Mouse (Mus musculus): ENCODE results near the gene Rnf40. TPM values are rescaled to one million over a fixed set of nuclear protein-coding genes. Genes with fewer than 3 reads are reported as not detected.
"Not testable (repeated sequence)": the region's sequence is repeated elsewhere in the genome, so short reads cannot be mapped to it uniquely, and the experiment has no call there.

Gene Rnf40
- total and polyA plus RNA-seq, 3 experiments: 39.3 to 73.0 (median 48.6) TPM

DNA sequence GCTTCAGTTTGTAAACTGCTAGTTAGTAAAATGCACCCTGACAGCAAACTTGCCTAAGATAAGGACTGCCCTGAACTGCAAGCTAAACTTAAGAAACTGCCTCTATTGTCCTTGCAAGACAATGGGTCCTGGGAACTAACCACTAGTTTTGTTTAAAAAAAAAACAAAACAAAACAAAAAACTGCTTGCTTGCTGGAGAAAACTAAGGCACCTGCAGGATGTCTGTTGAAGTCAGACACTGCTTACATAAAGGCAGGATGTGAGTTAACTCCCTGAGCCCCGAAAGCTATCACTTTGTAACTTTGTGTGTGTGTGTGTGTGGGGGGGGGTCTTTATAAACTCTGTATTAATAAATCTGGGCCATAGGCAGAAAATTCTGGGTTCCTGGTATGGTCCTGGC, 28.3 kb downstream of the Rnf40 start:
- dilution Hi-C loops (cut with MboI; ENCODE audit: extremely low pct_ligation_motif_present, extremely low pct_unique_long_range_greater_than_20kb, low sequenced_read_pairs) (no loop called here), in situ Hi-C loops (cut with MboI; ENCODE audit: low pct_ligation_motif_present, low pct_unique_long_range_greater_than_20kb, low sequenced_read_pairs) (no loop called here)
- peaks cover 38% of the 10 kb centered on the region for H3K27me3 ChIP-seq (replicated peaks)
- peaks cover 3% of the 10 kb centered on the region for H3K9me3 ChIP-seq (replicated peaks; ENCODE audit: low read length)
- DNase-seq (ENCODE audit: extremely low read depth): no peak
- peaks cover 4 to 12% of the 10 kb centered on the region in 2 experiments; a peak in 2 of 4 replicates for H3K4me1 ChIP-seq (ENCODE audit: control insufficient read depth in 1 of 2, insufficient read depth in 2 of 2)
- H3K79me2 ChIP-seq (replicated peaks; ENCODE audit: control insufficient read depth, extremely low read depth, insufficient read depth, poor library complexity, severe bottlenecking): no peaks in the 10 kb centered on the region
- no peak overlapping the region for H3K4me3 ChIP-seq (replicated peaks in 1 of 3; ENCODE audit: low read depth in 2 of 3, low read length in 2 of 3, poor library complexity in 1 of 3)
- H3K4me2 ChIP-seq (ENCODE audit: insufficient read depth, low read depth, poor library complexity, severe bottlenecking): no peak overlapping the region
- no peak overlapping the region for H3K9ac ChIP-seq (ENCODE audit: insufficient read depth, low read depth)
- no peak overlapping the region for H3K27ac ChIP-seq (ENCODE audit: insufficient read depth, low read depth)
- peaks cover 2 to 3% of the 10 kb centered on the region in 2 experiments for H3K36me3 ChIP-seq (replicated peaks in 1 of 2; ENCODE audit: control insufficient read depth in 1 of 2, insufficient read depth in 1 of 2, low read length in 1 of 2)
- no peak for TF ChIP-seq NRF1 (IDR thresholded peaks at IDR 0.05; ENCODE audit: low read depth, low read length)
- no peak for TF ChIP-seq CHD1 (IDR thresholded peaks at IDR 0.05; ENCODE audit: low read depth, low read length)
- no peak for TF ChIP-seq POLR2AphosphoS2 (IDR thresholded peaks at IDR 0.05; ENCODE audit: low read depth, low read length)
- TF ChIP-seq MAZ (IDR thresholded peaks at IDR 0.05; ENCODE audit: low read depth, low read length): no peak
- TF ChIP-seq JUND (conservative IDR thresholded peaks at IDR 0.05; ENCODE audit: low read depth, low read length): no peak
- TF ChIP-seq ZC3H11A (IDR thresholded peaks at IDR 0.05; ENCODE audit: low read depth, low read length): no peak
- TF ChIP-seq TCF12 (IDR thresholded peaks at IDR 0.05; ENCODE audit: low read depth, low read length): no peak
- no peak for TF ChIP-seq RCOR1 (conservative IDR thresholded peaks at IDR 0.05; ENCODE audit: low read depth, low read length)
- no peak for TF ChIP-seq ELF1 (IDR thresholded peaks at IDR 0.05; ENCODE audit: low read depth, low read length)
- TF ChIP-seq BHLHE40 (IDR thresholded peaks at IDR 0.05; ENCODE audit: low read depth, low read length): no peak
- no peak for TF ChIP-seq SIN3A (IDR thresholded peaks at IDR 0.05; ENCODE audit: low read length)
- TF ChIP-seq ZNF384 (IDR thresholded peaks at IDR 0.05; ENCODE audit: low read depth, low read length): no peak
- TF ChIP-seq MXI1 (IDR thresholded peaks at IDR 0.05; ENCODE audit: low read depth, low read length): no peak
- no peak for TF ChIP-seq CTCF (conservative IDR thresholded peaks at IDR 0.05 in 1 of 2, IDR thresholded peaks at IDR 0.05 in 1 of 2; ENCODE audit: low read depth in 2 of 2, low read length in 2 of 2)
- no peak for TF ChIP-seq MAX (IDR thresholded peaks at IDR 0.05; ENCODE audit: low read length)
- TF ChIP-seq GABPA (IDR thresholded peaks at IDR 0.05; ENCODE audit: insufficient replicate concordance, low read depth, low read length): no peak
- no peak for TF ChIP-seq KAT2A (IDR thresholded peaks at IDR 0.05; ENCODE audit: insufficient replicate concordance, low read length)
- TF ChIP-seq HCFC1 (IDR thresholded peaks at IDR 0.05; ENCODE audit: low read depth, low read length): no peak
- TF ChIP-seq ETS1 (conservative IDR thresholded peaks at IDR 0.05; ENCODE audit: low read depth, low read length): no peak
- TF ChIP-seq RAD21 (IDR thresholded peaks at IDR 0.05; ENCODE audit: low read depth, low read length): no peak

DNA sequence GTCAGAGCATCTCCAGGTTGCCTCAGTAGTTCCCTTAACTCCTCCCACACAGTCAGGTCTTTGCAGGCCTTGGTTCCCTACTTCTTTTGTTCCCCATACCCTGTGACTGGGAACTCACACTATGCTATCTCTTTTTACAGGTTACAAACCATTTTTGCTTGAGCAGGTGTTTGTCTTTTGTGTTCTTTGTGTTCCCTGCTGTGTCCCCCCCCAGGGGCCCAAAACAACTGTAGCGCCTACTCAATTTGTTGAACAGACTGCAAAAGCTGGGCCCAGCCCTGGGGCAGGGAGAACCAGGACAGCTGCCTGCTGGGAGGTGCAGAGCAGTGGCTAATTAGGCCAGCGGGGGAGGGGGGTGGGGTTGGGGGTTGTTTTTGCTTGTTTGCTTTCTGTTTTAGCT, 29.4 kb downstream of the Rnf40 start:
- Histone ChIP-seq H3K4me2 (ENCODE audit: insufficient read depth, low read depth, poor library complexity, severe bottlenecking) (no peak overlapping the region), H3K9me3 (replicated peaks; ENCODE audit: low read length) (peaks cover 2% of the 10 kb centered on the region), H3K27me3 (replicated peaks) (peaks cover 30% of the 10 kb centered on the region), H3K9ac (ENCODE audit: insufficient read depth, low read depth) (no peak overlapping the region), H3K4me1 (ENCODE audit: control insufficient read depth in 1 of 2, insufficient read depth in 2 of 2) (peaks cover 4 to 12% of the 10 kb centered on the region in 2 experiments; a peak in 2 of 4 replicates), H3K36me3 (replicated peaks in 1 of 2; ENCODE audit: control insufficient read depth in 1 of 2, insufficient read depth in 1 of 2, low read length in 1 of 2) (no peaks in the 10 kb centered on the region), H3K79me2 (replicated peaks; ENCODE audit: control insufficient read depth, extremely low read depth, insufficient read depth, poor library complexity, severe bottlenecking) (no peaks in the 10 kb centered on the region), H3K4me3 (replicated peaks in 1 of 3; ENCODE audit: low read depth in 2 of 3, low read length in 2 of 3, poor library complexity in 1 of 3) (no peak overlapping the region), H3K27ac (ENCODE audit: insufficient read depth, low read depth) (no peak overlapping the region)
- dilution Hi-C loops (cut with MboI; ENCODE audit: extremely low pct_ligation_motif_present, extremely low pct_unique_long_range_greater_than_20kb, low sequenced_read_pairs) (no loop called here), in situ Hi-C loops (cut with MboI; ENCODE audit: low pct_ligation_motif_present, low pct_unique_long_range_greater_than_20kb, low sequenced_read_pairs) (no loop called here)
- TF ChIP-seq KAT2A (IDR thresholded peaks at IDR 0.05; ENCODE audit: insufficient replicate concordance, low read length) (no peak), ZKSCAN1 (IDR thresholded peaks at IDR 0.05; ENCODE audit: borderline replicate concordance, low read depth, low read length) (no peak), TBP (conservative IDR thresholded peaks at IDR 0.05; ENCODE audit: low read depth, low read length) (no peak), GABPA (IDR thresholded peaks at IDR 0.05; ENCODE audit: insufficient replicate concordance, low read depth, low read length) (no peak), ELF1 (IDR thresholded peaks at IDR 0.05; ENCODE audit: low read depth, low read length) (no peak), ZNF384 (IDR thresholded peaks at IDR 0.05; ENCODE audit: low read depth, low read length) (no peak), MYC (IDR thresholded peaks at IDR 0.05; ENCODE audit: low read depth, low read length) (no peak), RCOR1 (conservative IDR thresholded peaks at IDR 0.05; ENCODE audit: low read depth, low read length) (no peak), CTCF (conservative IDR thresholded peaks at IDR 0.05 in 1 of 2, IDR thresholded peaks at IDR 0.05 in 1 of 2; ENCODE audit: low read depth in 2 of 2, low read length in 2 of 2) (no peak), NRF1 (IDR thresholded peaks at IDR 0.05; ENCODE audit: low read depth, low read length) (no peak), SIN3A (IDR thresholded peaks at IDR 0.05; ENCODE audit: low read length) (no peak), RAD21 (IDR thresholded peaks at IDR 0.05; ENCODE audit: low read depth, low read length) (no peak), SMC3 (IDR thresholded peaks at IDR 0.05; ENCODE audit: low read depth, low read length) (no peak), E2F4 (IDR thresholded peaks at IDR 0.05; ENCODE audit: insufficient replicate concordance, low read depth, low read length) (no peak), MAX (IDR thresholded peaks at IDR 0.05; ENCODE audit: low read length) (no peak)
- no peak for DNase-seq (ENCODE audit: extremely low read depth)

DNA sequence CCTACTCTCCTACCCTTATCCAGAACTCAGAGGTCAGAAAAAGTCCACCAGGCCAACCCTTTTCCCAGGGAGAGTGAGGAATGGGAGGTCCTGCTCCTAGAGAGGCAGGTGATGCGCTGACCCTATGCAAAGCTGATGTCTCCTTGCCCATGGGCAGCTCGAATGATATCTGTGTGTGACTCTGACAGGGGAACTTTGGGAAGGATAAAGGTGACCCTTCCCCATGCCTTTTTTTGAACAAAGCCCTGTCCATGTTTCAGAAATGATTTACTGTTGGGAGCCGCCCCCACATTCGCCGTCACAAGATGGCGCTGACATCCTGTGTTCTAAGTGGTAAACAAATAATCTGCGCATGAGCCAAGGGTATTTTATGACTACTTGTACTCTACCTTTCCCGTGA, 29.8 kb downstream of the Rnf40 start:
- peaks cover 4 to 12% of the 10 kb centered on the region in 2 experiments; a peak in 2 of 4 replicates for H3K4me1 ChIP-seq (ENCODE audit: control insufficient read depth in 1 of 2, insufficient read depth in 2 of 2)
- H3K27ac ChIP-seq (ENCODE audit: insufficient read depth, low read depth); H3K36me3 ChIP-seq (replicated peaks in 1 of 2; ENCODE audit: control insufficient read depth in 1 of 2, insufficient read depth in 1 of 2, low read length in 1 of 2); H3K4me3 ChIP-seq (replicated peaks in 1 of 3; ENCODE audit: low read depth in 2 of 3, low read length in 2 of 3, poor library complexity in 1 of 3); H3K9ac ChIP-seq (ENCODE audit: insufficient read depth, low read depth); DNase-seq (ENCODE audit: extremely low read depth); in situ Hi-C loops (cut with MboI; ENCODE audit: low pct_ligation_motif_present, low pct_unique_long_range_greater_than_20kb, low sequenced_read_pairs); H3K9me3 ChIP-seq (replicated peaks; ENCODE audit: low read length); H3K4me2 ChIP-seq (ENCODE audit: insufficient read depth, low read depth, poor library complexity, severe bottlenecking); dilution Hi-C loops (cut with MboI; ENCODE audit: extremely low pct_ligation_motif_present, extremely low pct_unique_long_range_greater_than_20kb, low sequenced_read_pairs); H3K79me2 ChIP-seq (replicated peaks; ENCODE audit: control insufficient read depth, extremely low read depth, insufficient read depth, poor library complexity, severe bottlenecking): not testable (repeated sequence)
- peaks cover 26% of the 10 kb centered on the region for H3K27me3 ChIP-seq (replicated peaks)
